Mouse (Mus musculus) limb, embryonic 13.5 days (tissue): ENCODE results near the gene Zzef1. TPM values are rescaled to one million over a fixed set of nuclear protein-coding genes. Genes with fewer than 3 reads are reported as not detected.

Experiments
- ATAC-seq: fragments of 200-750 bp; cut with Nextera tagmentation; 2 replicates; pipeline ENCODE4 v1.8.0; 2017; ENCODE audit warnings: low read depth, moderate number of reproducible peaks, moderate TSS enrichment; ENCODE audit not compliant: low FRiP score
- H3K27ac ChIP-seq: fragments of 300-500 bp; sonication (generic); 2 replicates; pipeline ENCODE4 v1.5.1; 2015; ENCODE audit warnings: inconsistent platforms, mild to moderate bottlenecking, moderate library complexity
- H3K27me3 ChIP-seq: fragments of 300-500 bp; sonication (generic); 2 replicates; pipeline ENCODE4 v1.6.1; 2015; ENCODE audit warnings: mild to moderate bottlenecking, inconsistent platforms
- H3K36me3 ChIP-seq: fragments of 300-500 bp; sonication (generic); 2 replicates; pipeline ENCODE4 v1.6.1; 2015; ENCODE audit warnings: inconsistent platforms, mild to moderate bottlenecking, moderate library complexity
- H3K4me1 ChIP-seq: fragments of 300-500 bp; sonication (generic); 2 replicates; pipeline ENCODE4 v1.6.1; 2015; ENCODE audit warnings: inconsistent platforms
- H3K4me2 ChIP-seq: fragments of 300-500 bp; sonication (generic); replicated peaks from 2 replicates; pipeline ENCODE4 v1.6.1; 2015; ENCODE audit warnings: inconsistent platforms, mild to moderate bottlenecking, moderate library complexity
- H3K4me3 ChIP-seq: fragments of 300-500 bp; sonication (generic); 2 replicates; pipeline ENCODE4 v1.5.1; 2015; ENCODE audit warnings: moderate library complexity, mild to moderate bottlenecking, inconsistent platforms
- H3K9ac ChIP-seq: fragments of 300-500 bp; sonication (generic); 2 replicates; pipeline ENCODE4 v1.6.1; 2015; ENCODE audit warnings: mild to moderate bottlenecking, inconsistent platforms
- H3K9me3 ChIP-seq: fragments of 300-500 bp; sonication (generic); 2 replicates; pipeline ENCODE4 v1.6.1; 2016; ENCODE audit warnings: inconsistent platforms
- WGBS: fragments of 180-500 bp; shearing (Covaris S2); methylation state at CpG from one replicate; pipeline ENCODE4 v1.1.7; 2015; 5-methylcytosine and 5-hydroxymethylcytosine counted together
- polyA plus RNA-seq: library from polyadenylated mRNA; unstranded; fragments of >200 nt; fragmentation: Nextera tagmentation; extraction: Ambion mirVana; gene quantifications from 2 replicates; pipeline ENCODE4 v1.2.1, GENCODE M21; 2015

Gene Zzef1
- polyA plus RNA-seq, 1 experiment from 2014 or later, result 9.2 TPM

DNA sequence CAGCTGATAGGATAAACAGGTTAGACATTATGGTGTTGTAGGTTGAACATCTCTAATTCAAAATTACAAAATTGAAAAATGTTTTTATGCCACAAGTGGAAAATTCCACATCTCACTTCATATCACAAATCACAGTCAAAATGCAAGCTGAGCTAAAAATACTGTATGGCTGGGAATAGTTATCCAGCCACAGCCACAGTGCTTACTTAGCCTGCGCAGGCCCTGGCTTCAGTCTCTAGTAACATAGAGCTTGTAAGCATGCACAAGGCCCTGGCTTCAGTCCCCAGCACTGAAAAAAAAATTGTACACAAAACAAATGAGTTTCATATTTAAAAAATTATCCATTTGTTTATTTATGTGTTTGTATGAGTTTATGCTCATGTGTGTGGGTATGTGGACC, 56.1 kb downstream of the Zzef1 start:
- Histone ChIP-seq H3K27ac (no peak overlapping the region), H3K4me3 (no peak overlapping the region), H3K4me1 (no peaks in the 10 kb centered on the region), H3K9ac (no peak overlapping the region), H3K9me3 (no peaks in the 10 kb centered on the region), H3K4me2 (no peak overlapping the region), H3K36me3 (peaks cover 84% of the 10 kb centered on the region), H3K27me3 (no peaks in the 10 kb centered on the region)
- WGBS, result 93% methylated on average over 1 of the region's 1 CpGs
- ATAC-seq, result no peak

DNA sequence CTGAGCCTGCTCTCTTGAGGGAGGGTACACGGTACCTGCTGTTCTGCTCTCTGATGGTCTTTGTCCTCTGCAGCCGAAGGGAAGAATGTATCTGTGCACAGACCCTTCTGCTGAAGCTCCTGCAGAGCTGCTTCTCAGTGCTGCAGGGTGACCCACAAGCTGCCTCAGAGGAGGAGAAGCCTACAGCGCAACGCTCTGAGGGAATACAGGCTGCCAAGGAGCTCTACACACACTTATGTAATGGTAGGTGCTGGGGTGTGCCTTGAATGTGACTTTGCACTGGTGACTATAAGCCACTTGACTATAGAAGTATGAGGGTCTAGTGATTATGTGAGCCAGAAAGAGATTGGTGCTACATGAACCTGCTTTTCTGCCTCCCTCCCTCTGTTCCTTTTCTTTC, 57.1 kb downstream of the Zzef1 start:
- peaks cover 86% of the 10 kb centered on the region for H3K36me3 ChIP-seq

DNA sequence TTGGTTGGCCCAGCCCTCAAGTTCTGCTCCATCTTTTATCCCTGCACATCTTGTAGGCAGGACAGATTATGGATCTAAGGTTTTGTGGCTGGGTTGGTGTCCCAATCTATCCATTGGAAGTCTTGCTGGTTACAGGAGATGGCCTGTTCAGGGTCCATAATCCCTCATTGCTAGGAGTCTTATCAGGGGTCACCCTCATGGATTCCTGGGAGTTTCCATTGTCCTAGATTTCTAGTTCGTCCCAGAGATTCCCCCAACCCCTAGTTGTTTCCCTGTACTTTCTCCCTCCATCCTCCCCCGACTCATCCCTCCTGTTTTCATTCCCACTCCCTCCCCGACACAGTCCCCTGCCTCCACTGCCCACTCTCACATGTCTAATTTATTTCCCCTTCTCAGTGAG, 58.2 kb downstream of the Zzef1 start:
- no peaks in the 10 kb centered on the region for H3K9me3 ChIP-seq
- H3K4me3 ChIP-seq, result no peak overlapping the region
- no peaks in the 10 kb centered on the region for H3K4me1 ChIP-seq
- ATAC-seq, result no peak
- no peak overlapping the region for H3K27ac ChIP-seq
- 86% methylated on average over 3 of the region's 3 CpGs for WGBS
- H3K36me3 ChIP-seq, result peaks cover 83% of the 10 kb centered on the region
- no peak overlapping the region for H3K9ac ChIP-seq
- H3K27me3 ChIP-seq, result no peaks in the 10 kb centered on the region
- no peak overlapping the region for H3K4me2 ChIP-seq

More for the DNA sequence above, 57.1 kb downstream of the Zzef1 start:
- H3K9me3 ChIP-seq, result no peaks in the 10 kb centered on the region
- H3K27ac ChIP-seq, result no peak overlapping the region
- ATAC-seq, result no peak
- no peaks in the 10 kb centered on the region for H3K4me1 ChIP-seq
- 90% methylated on average over 4 of the region's 4 CpGs for WGBS
- no peak overlapping the region for H3K9ac ChIP-seq
- H3K4me2 ChIP-seq, result no peak overlapping the region
- no peaks in the 10 kb centered on the region for H3K27me3 ChIP-seq
- H3K4me3 ChIP-seq, result no peak overlapping the region

DNA sequence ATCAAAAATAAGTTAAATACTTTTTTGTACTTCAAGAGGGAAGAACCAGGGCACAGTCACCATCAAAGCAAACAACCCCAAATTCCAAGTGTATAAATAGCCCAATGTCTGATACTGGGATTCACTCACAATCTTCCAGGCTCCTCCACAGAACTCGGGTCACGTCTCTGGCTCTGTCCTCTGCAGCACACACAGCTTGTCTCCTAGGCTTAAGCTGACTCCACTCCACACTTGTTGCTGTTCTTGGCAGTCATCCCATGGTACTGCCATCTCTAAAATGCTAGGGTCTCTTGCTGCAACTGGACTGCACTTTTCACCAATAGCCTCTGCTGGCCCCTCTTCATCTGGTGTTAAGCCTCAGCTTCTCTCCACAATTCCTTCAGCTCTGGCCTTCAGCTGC, 60.7 kb downstream of the Zzef1 start:
- H3K4me2 ChIP-seq, result no peak overlapping the region
- no peaks in the 10 kb centered on the region for H3K4me1 ChIP-seq
- H3K9me3 ChIP-seq, result no peaks in the 10 kb centered on the region
- no peak overlapping the region for H3K9ac ChIP-seq
- peaks cover 86% of the 10 kb centered on the region for H3K36me3 ChIP-seq
- no peak for ATAC-seq
- 84% methylated on average over 2 of the region's 2 CpGs for WGBS
- H3K27me3 ChIP-seq, result no peaks in the 10 kb centered on the region
- no peak overlapping the region for H3K4me3 ChIP-seq
- no peak overlapping the region for H3K27ac ChIP-seq

DNA sequence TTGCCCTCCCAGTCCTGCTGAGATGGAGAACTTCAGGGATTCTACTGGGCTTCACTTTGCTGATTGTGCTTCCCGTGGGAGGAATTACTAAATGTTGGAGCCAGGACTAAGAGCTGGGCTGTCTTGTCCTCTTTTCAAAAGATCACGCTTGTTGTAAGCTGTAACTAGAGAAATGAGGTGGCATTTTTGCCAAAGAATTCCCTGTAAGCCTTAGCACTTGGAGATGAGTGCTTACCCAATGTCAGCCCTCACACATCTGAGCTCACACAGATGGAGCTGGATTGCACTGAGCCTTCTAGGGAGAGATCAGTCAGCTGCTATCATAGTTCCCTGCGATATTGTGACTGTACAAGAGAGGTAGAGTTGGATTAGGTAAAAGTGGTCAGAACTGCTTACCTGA, 65.2 kb downstream of the Zzef1 start:
- no peaks in the 10 kb centered on the region for H3K4me1 ChIP-seq
- H3K27ac ChIP-seq, result no peak overlapping the region
- H3K4me3 ChIP-seq, result no peak overlapping the region
- H3K9me3 ChIP-seq, result no peaks in the 10 kb centered on the region
- H3K9ac ChIP-seq, result no peak overlapping the region
- no peaks in the 10 kb centered on the region for H3K27me3 ChIP-seq
- 92% methylated on average over 3 of the region's 3 CpGs for WGBS
- peaks cover 82% of the 10 kb centered on the region for H3K36me3 ChIP-seq
- H3K4me2 ChIP-seq, result no peak overlapping the region
- ATAC-seq, result no peak

DNA sequence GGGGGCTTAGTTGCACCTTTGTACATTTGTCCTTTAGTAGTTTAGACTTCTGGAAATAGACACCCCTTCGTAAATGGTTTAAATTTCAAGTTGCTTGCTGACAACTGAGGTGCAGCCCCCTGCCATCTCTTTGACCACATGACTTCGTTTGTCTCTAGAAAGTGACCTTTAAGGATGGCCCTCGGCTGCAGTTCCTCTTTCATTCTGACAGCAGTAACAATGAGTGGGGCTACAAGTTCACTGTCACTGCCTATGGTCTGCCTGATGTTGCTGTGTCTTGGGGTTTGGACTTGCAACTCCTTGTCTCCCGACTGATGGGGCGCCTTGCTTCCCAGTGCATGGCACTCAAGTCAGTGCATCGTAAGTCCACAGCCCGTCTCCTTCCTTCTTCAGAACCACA, 70.4 kb downstream of the Zzef1 start:
- Histone ChIP-seq H3K36me3 (peaks cover 82% of the 10 kb centered on the region), H3K9ac (no peak overlapping the region), H3K27ac (no peak overlapping the region), H3K4me1 (no peaks in the 10 kb centered on the region), H3K4me2 (no peak overlapping the region), H3K4me3 (no peak overlapping the region), H3K9me3 (no peaks in the 10 kb centered on the region), H3K27me3 (no peaks in the 10 kb centered on the region)
- 91% methylated on average over 7 of the region's 7 CpGs for WGBS
- no peak for ATAC-seq

DNA sequence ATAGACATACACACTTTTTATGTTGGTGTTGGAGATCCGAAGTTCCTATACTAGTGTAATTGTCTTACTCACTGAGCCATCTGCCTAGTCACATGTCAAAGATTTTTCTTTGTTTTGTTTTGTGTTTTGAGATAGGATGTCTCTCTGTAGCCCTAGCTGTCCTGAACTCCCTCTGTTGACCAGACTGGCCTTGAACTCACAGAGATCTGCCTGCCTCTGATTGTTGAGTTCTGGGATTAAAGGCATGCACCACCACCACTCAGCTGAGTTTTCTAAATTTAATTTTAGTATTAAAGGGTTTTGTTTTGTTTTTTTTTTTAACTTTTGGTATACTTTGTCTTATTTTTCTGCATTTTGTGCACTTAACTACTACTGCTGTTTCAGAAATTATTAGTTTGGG, 76.0 kb downstream of the Zzef1 start:
- peaks cover 75% of the 10 kb centered on the region for H3K36me3 ChIP-seq
- 78% methylated on average over 1 of the region's 1 CpGs for WGBS
- no peaks in the 10 kb centered on the region for H3K9me3 ChIP-seq
- ATAC-seq, result no peak
- no peak overlapping the region for H3K9ac ChIP-seq
- no peaks in the 10 kb centered on the region for H3K27me3 ChIP-seq
- no peaks in the 10 kb centered on the region for H3K4me1 ChIP-seq
- H3K4me2 ChIP-seq, result no peak overlapping the region
- no peak overlapping the region for H3K4me3 ChIP-seq
- no peak overlapping the region for H3K27ac ChIP-seq

DNA sequence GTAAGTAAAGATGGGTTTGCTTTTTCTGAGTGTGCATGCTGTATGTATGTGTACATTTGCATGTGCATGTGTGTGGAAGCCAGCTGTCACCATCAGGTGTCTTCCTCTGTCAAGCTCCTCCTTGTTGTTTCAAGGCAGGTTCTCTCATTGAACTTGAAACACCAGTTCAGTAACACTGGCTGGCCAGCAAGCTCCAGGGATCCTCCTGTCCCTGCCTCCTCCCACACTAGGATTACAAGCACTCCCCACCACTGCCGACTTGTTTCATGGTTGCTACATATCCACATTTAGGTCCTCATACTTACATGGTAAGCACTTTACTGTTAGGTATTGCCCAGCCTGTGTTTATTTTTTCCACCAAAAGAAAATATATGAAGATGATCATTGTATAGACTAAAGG, 96.6 kb downstream of the Zzef1 start:
- Histone ChIP-seq H3K27me3 (no peaks in the 10 kb centered on the region), H3K4me1 (no peaks in the 10 kb centered on the region), H3K36me3 (peaks cover 60% of the 10 kb centered on the region), H3K27ac (no peak overlapping the region), H3K4me3 (no peak overlapping the region), H3K9ac (no peak overlapping the region), H3K4me2 (no peak overlapping the region), H3K9me3 (no peaks in the 10 kb centered on the region)
- ATAC-seq, result no peak
- WGBS, result 75% methylated on average over 1 of the region's 1 CpGs

DNA sequence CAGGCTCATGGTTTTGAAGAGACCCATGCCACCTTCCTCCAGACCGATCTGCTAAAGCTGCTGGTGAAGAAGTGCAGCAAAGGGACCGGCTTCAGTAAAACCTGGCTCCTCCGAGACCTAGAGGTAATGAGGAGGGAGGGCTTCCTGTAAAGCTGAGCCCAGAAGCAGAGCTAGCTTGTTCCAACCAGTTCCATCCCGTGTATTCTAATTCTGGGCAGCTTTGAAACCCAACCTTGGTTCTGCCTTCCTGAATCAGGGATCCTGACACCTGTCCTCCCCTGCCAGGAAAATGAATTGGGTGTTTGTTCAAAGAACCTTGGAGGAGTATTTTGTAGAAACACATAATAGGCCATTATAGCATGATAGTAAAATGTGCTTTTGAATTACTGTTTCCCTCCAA, 112.4 kb downstream of the Zzef1 start:
- Histone ChIP-seq H3K4me2 (no peak overlapping the region), H3K9me3 (no peaks in the 10 kb centered on the region), H3K27me3 (no peaks in the 10 kb centered on the region), H3K4me1 (no peaks in the 10 kb centered on the region), H3K9ac (no peak overlapping the region), H3K4me3 (no peak overlapping the region), H3K36me3 (peaks cover 89% of the 10 kb centered on the region), H3K27ac (no peak overlapping the region)
- no peak for ATAC-seq
- WGBS, result 75% methylated on average over 4 of the region's 4 CpGs

DNA sequence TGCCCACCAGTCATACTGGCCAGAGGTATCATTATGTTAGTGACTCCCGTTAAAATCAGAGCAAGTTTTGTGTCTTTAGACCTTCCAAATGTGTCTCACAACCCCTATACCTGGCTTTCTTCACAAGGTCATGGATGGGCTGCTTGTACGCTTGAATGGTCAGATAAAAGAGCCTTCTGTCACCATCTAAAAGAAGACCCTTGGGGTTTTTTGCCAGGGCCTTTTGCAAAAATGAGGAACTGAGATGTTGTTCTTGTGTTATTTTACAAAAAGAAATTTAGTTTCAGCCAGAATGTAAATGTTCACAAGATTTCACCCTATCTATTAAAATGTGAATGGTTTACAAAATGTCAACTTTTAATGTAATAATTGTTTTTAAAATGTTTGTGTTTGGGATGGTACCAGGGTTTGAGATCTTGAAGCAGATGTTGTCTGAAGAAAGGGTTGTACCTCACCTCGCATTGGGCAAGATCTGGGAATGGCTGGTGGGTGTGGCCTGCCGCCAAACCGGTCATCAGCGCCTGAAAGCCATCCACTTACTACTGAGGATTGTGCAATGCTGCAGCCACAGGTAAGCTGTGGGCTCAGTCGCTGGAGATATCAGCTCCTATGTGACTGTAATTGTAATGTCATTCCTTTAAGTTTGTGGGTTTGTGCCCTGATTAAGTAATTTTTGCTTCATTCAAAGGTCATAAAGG, 121.4 kb downstream of the Zzef1 start:
- Histone ChIP-seq H3K4me3 (no peak overlapping the region), H3K27me3 (no peaks in the 10 kb centered on the region), H3K27ac (no peak overlapping the region), H3K9me3 (no peaks in the 10 kb centered on the region), H3K9ac (no peak overlapping the region), H3K36me3 (peaks cover 93% of the 10 kb centered on the region), H3K4me1 (no peaks in the 10 kb centered on the region), H3K4me2 (no peak overlapping the region)
- no peak for ATAC-seq
- 77% methylated on average over 7 of the region's 7 CpGs for WGBS

DNA sequence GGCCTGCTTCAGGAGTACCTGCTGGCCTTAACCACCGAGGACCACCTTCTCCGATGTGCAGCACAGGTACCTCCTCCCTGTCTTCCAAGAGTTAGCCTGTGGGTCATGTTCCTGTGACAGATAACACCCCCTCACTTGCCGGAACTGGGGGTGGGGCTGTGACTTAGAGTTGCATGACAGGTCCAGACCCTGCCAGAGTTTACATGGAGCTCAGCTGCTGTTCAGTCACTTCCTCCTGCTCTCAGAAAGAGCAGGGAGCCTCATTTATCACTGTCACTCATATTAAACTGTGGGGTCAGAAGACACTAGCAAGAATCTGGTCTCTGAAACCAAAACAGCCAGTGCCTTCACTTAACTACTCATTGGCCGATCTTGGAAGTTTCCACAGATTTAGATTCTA, 127.1 kb downstream of the Zzef1 start:
- Histone ChIP-seq H3K9me3 (no peaks in the 10 kb centered on the region), H3K4me3 (no peak overlapping the region), H3K4me1 (no peaks in the 10 kb centered on the region), H3K27me3 (no peaks in the 10 kb centered on the region), H3K27ac (no peak overlapping the region), H3K9ac (no peak overlapping the region), H3K4me2 (no peak overlapping the region), H3K36me3 (peaks cover 75% of the 10 kb centered on the region)
- no peak for ATAC-seq
- 76% methylated on average over 4 of the region's 4 CpGs for WGBS

DNA sequence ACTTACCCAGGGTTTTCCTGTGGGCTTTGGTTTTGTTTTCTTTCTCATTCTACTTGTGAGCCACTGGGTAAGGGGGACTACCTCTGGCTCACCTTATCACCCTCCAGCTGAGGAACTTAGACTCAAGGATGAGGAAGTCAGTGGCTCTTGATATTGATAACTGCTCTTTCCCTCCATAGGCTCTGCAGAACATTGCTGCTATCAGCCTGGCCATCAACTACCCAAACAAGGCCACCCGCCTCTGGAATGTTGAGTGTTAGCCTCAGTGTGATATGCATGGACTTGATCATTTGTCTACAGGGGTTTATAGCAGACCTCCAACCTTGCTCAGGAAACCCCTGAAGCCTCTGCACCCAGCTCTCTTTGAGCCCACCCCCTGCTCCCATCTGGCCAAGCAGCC, 128.4 kb downstream of the Zzef1 start:
- H3K36me3 ChIP-seq, result peaks cover 62% of the 10 kb centered on the region
- no peaks in the 10 kb centered on the region for H3K4me1 ChIP-seq
- H3K27ac ChIP-seq, result no peak overlapping the region
- no peak overlapping the region for H3K4me2 ChIP-seq
- no peaks in the 10 kb centered on the region for H3K9me3 ChIP-seq
- ATAC-seq, result no peak
- WGBS, result 97% methylated on average over 1 of the region's 1 CpGs
- H3K9ac ChIP-seq, result no peak overlapping the region
- H3K27me3 ChIP-seq, result no peaks in the 10 kb centered on the region
- H3K4me3 ChIP-seq, result no peak overlapping the region

DNA sequence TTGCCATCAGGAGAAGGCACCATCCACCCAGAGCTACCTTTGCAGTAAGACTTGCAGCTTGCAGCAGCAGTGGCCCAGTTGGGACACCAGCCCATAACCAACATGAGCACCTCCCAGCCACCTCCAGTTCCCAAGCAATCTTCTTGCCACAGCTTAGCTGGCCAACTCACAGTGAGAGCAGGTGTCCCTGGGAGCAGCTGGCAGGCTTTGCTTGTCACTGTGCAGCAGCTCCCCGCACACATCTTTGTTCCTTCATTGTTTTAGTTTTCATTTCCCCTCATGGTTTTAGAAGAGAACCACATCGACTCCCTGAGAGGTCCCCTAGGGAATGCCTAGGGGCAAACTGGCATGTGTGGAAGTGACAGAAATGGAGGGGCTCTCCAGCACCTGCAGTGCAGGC, 129.0 kb downstream of the Zzef1 start:
- H3K9ac ChIP-seq, result no peak overlapping the region
- peaks cover 57% of the 10 kb centered on the region for H3K36me3 ChIP-seq
- 82% methylated on average over 2 of the region's 2 CpGs for WGBS
- no peak overlapping the region for H3K4me2 ChIP-seq
- no peak for ATAC-seq
- H3K27ac ChIP-seq, result no peak overlapping the region
- H3K27me3 ChIP-seq, result no peaks in the 10 kb centered on the region
- no peaks in the 10 kb centered on the region for H3K9me3 ChIP-seq
- no peak overlapping the region for H3K4me3 ChIP-seq
- no peaks in the 10 kb centered on the region for H3K4me1 ChIP-seq
